Comparison of ENCODE assay signal across 8 mouse cellular contexts in the genomic region with DNA sequence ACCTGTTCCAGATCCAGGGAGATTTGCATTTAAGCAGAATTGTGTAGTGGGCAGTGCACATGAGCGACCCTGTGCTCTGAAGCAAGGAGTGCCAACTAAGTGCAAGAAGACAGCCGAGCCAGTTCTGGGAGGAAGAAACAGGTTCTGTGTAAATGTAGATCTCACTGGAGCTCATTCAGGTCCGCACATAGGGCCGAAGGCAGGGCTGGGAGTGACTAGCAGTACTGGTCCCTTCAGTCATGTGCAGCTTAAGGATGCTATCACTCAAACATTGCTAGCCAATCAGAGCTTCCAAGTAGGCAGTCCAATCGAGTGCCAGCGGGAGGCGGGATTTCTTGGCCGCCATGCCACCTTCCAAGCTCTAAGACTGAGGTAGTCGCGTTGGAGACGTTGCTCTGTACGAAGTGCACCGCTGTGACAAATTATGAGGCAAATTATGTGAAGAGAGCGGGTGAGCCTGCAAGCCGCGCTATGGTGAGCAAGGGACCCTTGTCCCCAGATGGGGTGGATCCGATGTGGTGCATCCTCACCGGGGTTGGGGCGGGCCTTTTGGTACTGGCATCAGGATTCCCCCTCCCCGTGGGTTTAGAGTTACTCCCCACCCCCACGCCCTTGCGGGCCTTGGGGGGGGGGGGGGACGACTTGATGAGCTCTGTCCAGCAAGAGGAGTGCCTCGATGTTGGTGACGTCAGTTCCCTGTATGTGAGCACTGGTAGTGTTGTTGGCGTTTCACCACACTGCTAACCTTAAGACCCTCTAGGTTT. TPM values are rescaled to one million over a fixed set of nuclear protein-coding genes. Genes with fewer than 3 reads are reported as not detected.
A peak's percentile ranks its signal among the peaks of the same experiment; 100 is the strongest.
DNase-seq lines count a peak whose midpoint lies in the region; ATAC-seq and TF ChIP-seq lines count a peak whose summit lies in the region.

No protein-coding gene starts in this region.

- H3K4me1 ChIP-seq in hindbrain, embryonic 13.5 days (replicated peaks) = peaks cover 12% of the 10 kb centered on the region

- H3K4me3 ChIP-seq in hindbrain, embryonic 13.5 days = peak overlapping the region; percentile 62

- ATAC-seq in Patski = peak; percentile 99
- ATAC-seq in hindbrain, embryonic 13.5 days (ENCODE audit: low FRiP score) = peak; percentile 99

- H3K9ac ChIP-seq in hindbrain, embryonic 13.5 days = peak overlapping the region; percentile 80

- peaks cover 24% of the 10 kb centered on the region for H3K9me3 ChIP-seq in hindbrain, embryonic 13.5 days

- peak overlapping the region; percentile 69 for H3K4me2 ChIP-seq in hindbrain, embryonic 13.5 days

- DNase-seq in Patski (ENCODE audit: low read depth, low spot score) = peak; percentile 80
- peak; percentile 97 to 98 for DNase-seq in cerebellum, postnatal 14 days
- DNase-seq in frontal cortex, postnatal 14 days (ENCODE audit: low spot score in 2 of 2) = peak; percentile 90 to 93
- DNase-seq in layer of hippocampus, postnatal 25 days (ENCODE audit: extremely low spot score in 1 of 2, low spot score in 1 of 2) = peak; percentile 80 to 88
- peak; percentile 95 for DNase-seq in lung, postnatal 25 days (ENCODE audit: low spot score)
- DNase-seq in retina, embryonic 14.5 days (ENCODE audit: low spot score) = peak; percentile 96
- DNase-seq in thymus, postnatal 4 days = peak; percentile 83

- peak overlapping the region; percentile 97 for H3K27ac ChIP-seq in hindbrain, embryonic 13.5 days

- no peak for TF ChIP-seq CTCF in Patski (IDR thresholded peaks at IDR 0.05)

- WGBS in hindbrain, embryonic 13.5 days = under 1% methylated on average over 26 of the region's 26 CpGs

- POLR2A ChIA-PET in Patski (lab: Charles Lee) = interaction anchor here (0.5 kb wide), 1 partner anchor 1559 kb away, joined by 5 read pairs; no protein-coding TSS in a partner anchor

- no peaks in the 10 kb centered on the region for H3K27me3 ChIP-seq in Patski
- H3K27me3 ChIP-seq in hindbrain, embryonic 13.5 days = no peaks in the 10 kb centered on the region

- in situ Hi-C loops in Patski (cut with MboI; ENCODE audit: low pct_unique_long_range_greater_than_20kb) = loop anchor here (5.0 to 25.0 kb wide), 3 partner anchors 136 to 1371 kb away; a partner anchor contains a TSS

- peaks cover 43% of the 10 kb centered on the region for H3K36me3 ChIP-seq in hindbrain, embryonic 13.5 days

- CTCF ChIA-PET in Patski (lab: Charles Lee) = interaction anchor here (0.7 to 2.3 kb wide), 5 partner anchors 12 to 51 kb away, joined by 3 to 10 read pairs (median 3); no protein-coding TSS in a partner anchor

RNA-seq across cellular contexts. Expression of a gene that starts 0.4 kb away (rescaled TPM):
- 12.3 TPM for polyA plus RNA-seq in Patski (2021)
- 22.9 and 24.4 TPM in 2 replicates for polyA plus RNA-seq in hindbrain, embryonic 13.5 days (2015; fragmentation: Nextera tagmentation; extraction: Ambion mirVana)
- total RNA-seq in layer of hippocampus, postnatal 25 days (2021) = 10 to 100 TPM; 33.6 to 35.1 TPM

RNA-seq across cellular contexts. Expression of a gene that starts 34.4 kb away (rescaled TPM):
- 6.8 TPM for polyA plus RNA-seq in Patski (2021)
- 14.5 and 15.0 TPM in 2 replicates for polyA plus RNA-seq in hindbrain, embryonic 13.5 days (2015; fragmentation: Nextera tagmentation; extraction: Ambion mirVana)
- total RNA-seq in layer of hippocampus, postnatal 25 days (2021) = 10 to 100 TPM; 33.2 to 35.5 TPM

RNA-seq across cellular contexts. Expression of a gene that starts 59.9 kb away (rescaled TPM):
- not detected for polyA plus RNA-seq in Patski (2021)
- not detected in 2 replicates for polyA plus RNA-seq in hindbrain, embryonic 13.5 days (2015; fragmentation: Nextera tagmentation; extraction: Ambion mirVana)
- total RNA-seq in layer of hippocampus, postnatal 25 days (2021) = not detected

Comparison
In these comparisons a context has a peak if more than half of its experiments do, and no peak if none do; other contexts are left out.
1. Peak in every context shown above with its lines: DNase-seq, ATAC-seq, H3K4me3 ChIP-seq and H3K27ac ChIP-seq.